Mouse (Mus musculus) midbrain, embryonic 11.5 days (tissue): ENCODE results near the gene Traf2. TPM values are rescaled to one million over a fixed set of nuclear protein-coding genes. Genes with fewer than 3 reads are reported as not detected.

ENCODE experiments used
- ATAC-seq: fragments of 200-750 bp; cut with Nextera tagmentation; 2 replicates; pipeline ENCODE4 v1.8.0; 2017; ENCODE audit warnings: moderate TSS enrichment, moderate library complexity; ENCODE audit not compliant: low FRiP score
- DNase-seq: peaks from one replicate; pipeline ENCODE4 v3.0.0; 2015; ENCODE audit warnings: low spot score; ENCODE audit errors: missing footprints
- H3K27ac ChIP-seq: fragments of 300-500 bp; sonication (generic); 2 replicates; pipeline ENCODE4 v1.5.1; 2014; ENCODE audit warnings: low read depth, low read length
- H3K27me3 ChIP-seq: fragments of 300-500 bp; sonication (generic); 2 replicates; pipeline ENCODE4 v1.6.1; 2014; ENCODE audit warnings: mild to moderate bottlenecking, low read length, moderate library complexity, mixed read lengths; ENCODE audit not compliant: control insufficient read depth, insufficient read depth
- H3K36me3 ChIP-seq: fragments of 300-500 bp; sonication (generic); 2 replicates; pipeline ENCODE4 v1.6.1; 2014; ENCODE audit warnings: mild to moderate bottlenecking, low read length, moderate library complexity, mixed read lengths; ENCODE audit not compliant: control insufficient read depth, insufficient read depth
- H3K4me1 ChIP-seq: fragments of 300-500 bp; sonication (generic); 2 replicates; pipeline ENCODE4 v1.6.1; 2014; ENCODE audit warnings: low read length; ENCODE audit not compliant: control insufficient read depth, insufficient read depth
- H3K4me2 ChIP-seq: fragments of 300-500 bp; sonication (generic); 2 replicates; pipeline ENCODE4 v1.6.1; 2014; ENCODE audit warnings: mild to moderate bottlenecking, moderate library complexity
- H3K4me3 ChIP-seq: fragments of 300-500 bp; sonication (generic); 2 replicates; pipeline ENCODE4 v1.5.1; 2014; ENCODE audit warnings: low read depth, low read length
- H3K9ac ChIP-seq: fragments of 300-500 bp; sonication (generic); 2 replicates; pipeline ENCODE4 v1.6.1; 2014; ENCODE audit warnings: low read length
- H3K9me3 ChIP-seq: fragments of 300-500 bp; sonication (generic); 2 replicates; pipeline ENCODE4 v1.6.1; 2016; ENCODE audit warnings: low read length; ENCODE audit not compliant: control insufficient read depth
- WGBS: fragments of 180-500 bp; shearing (Covaris S2); extraction: QIAGEN DNeasy Blood & Tissue Kit; methylation state at CpG from one replicate; pipeline ENCODE4 v1.1.7; 2014; 5-methylcytosine and 5-hydroxymethylcytosine counted together
- polyA plus RNA-seq: library from polyadenylated mRNA; unstranded; fragments of >200 nt; fragmentation: Nextera tagmentation; extraction: Ambion mirVana; gene quantifications from 2 replicates; pipeline ENCODE4 v1.2.1, GENCODE M21; 2014

Gene Traf2
- polyA plus RNA-seq, 1 experiment from 2014 or later: 31.6 TPM

GRCm38 (mm10) chr2:25582466-25583119 lies 35.9 kb upstream of the Traf2 start:
- H3K27ac ChIP-seq: no peak overlapping the region

GRCm38 (mm10) chr2:25581901-25582301 lies 35.2 kb upstream of the Traf2 start:
- whole genome bisulfite sequencing: 40% methylated on average over 6 of the region's 6 CpGs
- H3K4me3 ChIP-seq: no peak overlapping the region
- peaks cover 18% of the 10 kb centered on the region for H3K4me1 ChIP-seq
- H3K27ac ChIP-seq: peak overlapping the region; percentile 7; the same call in 1 of the 2 replicates
- no peak overlapping the region for H3K4me2 ChIP-seq
- DNase-seq (no peak), ATAC-seq (no peak)
- peaks cover 6% of the 10 kb centered on the region for H3K36me3 ChIP-seq
- no peaks in the 10 kb centered on the region for H3K9me3 ChIP-seq
- H3K27me3 ChIP-seq: peaks cover 45% of the 10 kb centered on the region
- no peak overlapping the region; the same call in 1 of the 2 replicates for H3K9ac ChIP-seq

More at GRCm38 (mm10) chr2:25582466-25583119, 35.9 kb upstream of the Traf2 start:
- Histone ChIP-seq H3K27me3 (peaks cover 38% of the 10 kb centered on the region), H3K4me3 (no peak overlapping the region), H3K9me3 (no peaks in the 10 kb centered on the region), H3K4me1 (peaks cover 13% of the 10 kb centered on the region), H3K4me2 (no peak overlapping the region), H3K36me3 (peaks cover 6% of the 10 kb centered on the region), H3K9ac (no peak overlapping the region)
- ATAC-seq (no peak), DNase-seq (no peak)
- 65% methylated on average over 12 of the region's 12 CpGs for WGBS

GRCm38 (mm10) chr2:25581294-25581864 lies 34.6 kb upstream of the Traf2 start, which contains the start of gene Ajm1:
Gene Ajm1 (minus strand): TSS chr2:25581757.
- Histone ChIP-seq H3K4me1 (peaks cover 18% of the 10 kb centered on the region), H3K27me3 (peaks cover 51% of the 10 kb centered on the region), H3K27ac (peak within 1 kb of the TSS; percentile 7; the same call in 1 of the 2 replicates), H3K9me3 (no peaks in the 10 kb centered on the region), H3K4me2 (peak within 1 kb of the TSS; percentile 52), H3K36me3 (peaks cover 6% of the 10 kb centered on the region), H3K9ac (peak within 1 kb of the TSS; percentile 27; the same call in 1 of the 2 replicates), H3K4me3 (peak within 1 kb of the TSS; percentile 24)
- DNase-seq (peak; percentile 95), ATAC-seq (peak; percentile 72)
- 8% methylated on average over 19 of the region's 19 CpGs for WGBS

GRCm38 (mm10) chr2:25580621-25581101 lies 33.9 kb upstream of the Traf2 start:
- no peak for ATAC-seq

GRCm38 (mm10) chr2:25579737-25580460 lies 33.2 kb upstream of the Traf2 start:
- Histone ChIP-seq H3K4me1 (peaks cover 24% of the 10 kb centered on the region), H3K9ac (no peak overlapping the region), H3K27me3 (peaks cover 57% of the 10 kb centered on the region), H3K4me2 (no peak overlapping the region), H3K27ac (no peak overlapping the region), H3K36me3 (peaks cover 2% of the 10 kb centered on the region; the same call in 1 of the 2 replicates), H3K4me3 (0 out of 2 replicates have a peak overlapping the region, but pooled peaks have one; percentile 0), H3K9me3 (no peaks in the 10 kb centered on the region)
- DNase-seq (peak; percentile 88), ATAC-seq (no peak)
- WGBS: 7% methylated on average over 27 of the region's 27 CpGs

More at GRCm38 (mm10) chr2:25580621-25581101, 33.9 kb upstream of the Traf2 start:
- H3K4me1 ChIP-seq: peaks cover 20% of the 10 kb centered on the region
- no peak overlapping the region for H3K4me2 ChIP-seq
- DNase-seq: no peak
- no peak overlapping the region for H3K4me3 ChIP-seq
- peaks cover 57% of the 10 kb centered on the region for H3K27me3 ChIP-seq
- no peak overlapping the region for H3K27ac ChIP-seq
- no peak overlapping the region for H3K9ac ChIP-seq
- H3K36me3 ChIP-seq: peaks cover 4% of the 10 kb centered on the region
- H3K9me3 ChIP-seq: no peaks in the 10 kb centered on the region
- WGBS: 51% methylated on average over 6 of the region's 6 CpGs

GRCm38 (mm10) chr2:25578796-25579736 lies 32.3 kb upstream of the Traf2 start:
- ATAC-seq: no peak
- Histone ChIP-seq H3K4me1 (peaks cover 24% of the 10 kb centered on the region), H3K27ac (no peak overlapping the region), H3K4me2 (no peak overlapping the region), H3K9me3 (no peaks in the 10 kb centered on the region), H3K36me3 (0 out of 2 replicates have a peak, but pooled peaks cover under 1% of the 10 kb centered on the region), H3K27me3 (peaks cover 57% of the 10 kb centered on the region), H3K4me3 (0 out of 2 replicates have a peak overlapping the region, but pooled peaks have one; percentile 0), H3K9ac (no peak overlapping the region)
- peak; percentile 95 for DNase-seq
- WGBS: 6% methylated on average over 77 of the region's 77 CpGs

- peak overlapping the region; percentile 25 for H3K4me3 ChIP-seq
- no peaks in the 10 kb centered on the region for H3K36me3 ChIP-seq
- peak; percentile 95 for DNase-seq
- peak overlapping the region; percentile 41 for H3K4me2 ChIP-seq
- H3K27me3 ChIP-seq: peaks cover 57% of the 10 kb centered on the region
- H3K4me1 ChIP-seq: peaks cover 28% of the 10 kb centered on the region
- H3K9ac ChIP-seq: no peak overlapping the region
- WGBS: 5% methylated on average over 75 of the region's 75 CpGs
- H3K27ac ChIP-seq: no peak overlapping the region
- ATAC-seq: no peak
- no peaks in the 10 kb centered on the region for H3K9me3 ChIP-seq
Observed at GRCm38 (mm10) chr2:25577951-25578795, 31.4 kb upstream of the Traf2 start.
